Mouse (Mus musculus): ENCODE results near the gene Serpinf1. TPM values are rescaled to one million over a fixed set of nuclear protein-coding genes. Genes with fewer than 3 reads are reported as not detected.

The Serpinf1 gene
- polyA plus RNA-seq, 1 experiment from 2014 or later = 57.0 TPM

DNA sequence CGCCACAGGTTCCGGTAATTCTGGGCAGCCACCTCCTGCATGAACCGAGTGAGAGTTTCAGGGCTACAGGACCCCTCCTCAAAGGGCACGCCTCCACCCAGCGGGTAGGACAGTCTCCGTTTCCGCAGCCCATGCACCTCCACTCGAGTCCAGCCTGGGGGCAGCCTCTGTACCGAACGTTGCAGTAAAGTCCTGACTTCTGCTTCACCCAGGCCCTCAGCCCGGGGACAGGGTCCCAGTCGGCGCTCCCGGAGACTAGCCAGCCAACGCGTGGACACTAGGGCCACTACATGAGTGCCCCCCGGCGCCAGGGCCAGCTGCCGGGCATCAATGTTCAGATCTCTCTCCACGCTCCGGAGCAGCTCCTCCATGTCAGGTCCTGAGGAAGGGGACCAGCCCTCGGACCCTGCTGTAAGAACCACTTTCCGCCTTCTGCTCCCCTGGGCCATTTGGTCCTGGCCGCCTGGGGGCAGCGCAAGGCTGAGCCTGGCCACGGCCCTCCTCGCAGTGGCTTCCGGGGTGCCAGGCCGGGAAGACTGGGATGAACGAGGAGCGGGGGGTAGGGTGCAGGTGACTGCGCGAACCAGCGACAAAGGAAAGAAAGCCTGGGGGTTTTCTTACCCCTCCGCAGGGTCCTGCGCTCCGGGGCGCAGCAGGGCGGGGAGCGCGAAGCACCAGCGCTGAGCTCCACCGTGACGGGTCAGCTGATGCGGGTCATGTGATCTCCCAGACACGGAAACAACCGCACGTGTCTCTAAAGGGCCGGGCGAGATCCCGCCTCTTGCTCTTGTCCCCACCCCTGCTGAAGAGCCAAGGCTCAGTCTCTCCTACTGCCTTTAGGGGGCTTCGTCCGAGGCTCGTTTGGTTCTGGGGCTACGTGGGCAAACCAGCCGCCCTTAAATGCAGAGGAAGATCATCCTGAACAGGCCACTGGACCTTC, 31.8 kb upstream of the Serpinf1 start, which contains the start of gene Wdr81:
Wdr81 (minus strand) TSS at position 727 of the 940 bp plus-strand sequence.
- H3K4me3 ChIP-seq = peak within 1 kb of the TSS; percentile 63
- peak within 1 kb of the TSS; percentile 97 for H3K4me2 ChIP-seq
- peak; percentile 92 for ATAC-seq (ENCODE audit: borderline replicate concordance, extremely low read depth, low FRiP score, low TSS enrichment)
- peak within 1 kb of the TSS; percentile 62 for H3K9ac ChIP-seq
- H3K27ac ChIP-seq = peak within 1 kb of the TSS; percentile 68
- peaks cover 29% of the 10 kb centered on the region for H3K4me1 ChIP-seq
- H3K36me3 ChIP-seq = no peaks in the 10 kb centered on the region; the same call in 1 of the 2 replicates
- 2% methylated on average over 56 of the region's 56 CpGs for WGBS
- no peaks in the 10 kb centered on the region for H3K27me3 ChIP-seq
- H3K9me3 ChIP-seq = no peaks in the 10 kb centered on the region

DNA sequence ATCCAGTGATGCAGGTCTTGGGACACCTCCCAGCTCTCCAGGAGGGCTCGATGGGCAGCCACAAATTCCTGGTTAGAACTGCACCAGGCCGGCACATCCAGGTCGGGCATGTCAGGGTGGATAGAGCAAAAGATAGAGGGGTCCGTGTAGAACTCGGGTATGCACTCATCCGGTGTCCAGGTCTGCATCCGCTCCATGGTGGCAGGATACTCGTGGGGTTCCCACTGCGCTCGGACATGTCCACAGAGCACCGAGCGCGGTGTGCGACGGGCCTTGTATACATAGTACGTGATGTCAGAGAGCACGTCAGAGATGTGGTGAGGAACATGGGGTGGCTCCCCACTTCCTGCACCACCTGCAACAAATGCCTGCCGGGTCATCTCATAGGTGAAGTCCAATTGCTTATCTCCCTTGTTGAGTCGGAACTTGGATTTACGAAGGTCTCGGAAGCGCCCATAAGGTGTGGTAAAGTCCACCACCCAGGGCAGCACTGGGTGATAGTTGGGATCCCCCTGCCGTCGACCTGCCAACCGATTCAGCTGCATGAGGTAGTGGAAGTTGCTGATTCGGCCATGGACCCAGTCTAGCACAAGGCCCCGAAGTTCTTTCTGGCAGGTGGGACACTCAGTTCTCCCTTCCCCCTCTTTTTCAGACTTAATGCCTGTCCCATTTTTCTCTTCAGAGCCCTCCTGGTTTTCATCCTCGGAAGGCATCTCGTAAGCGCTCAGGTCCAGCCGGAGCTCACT, 30.5 kb upstream of the Serpinf1 start:
- peak overlapping the region; percentile 97 for H3K4me2 ChIP-seq
- 91% methylated on average over 31 of the region's 31 CpGs for WGBS
- H3K27ac ChIP-seq = no peak overlapping the region

DNA sequence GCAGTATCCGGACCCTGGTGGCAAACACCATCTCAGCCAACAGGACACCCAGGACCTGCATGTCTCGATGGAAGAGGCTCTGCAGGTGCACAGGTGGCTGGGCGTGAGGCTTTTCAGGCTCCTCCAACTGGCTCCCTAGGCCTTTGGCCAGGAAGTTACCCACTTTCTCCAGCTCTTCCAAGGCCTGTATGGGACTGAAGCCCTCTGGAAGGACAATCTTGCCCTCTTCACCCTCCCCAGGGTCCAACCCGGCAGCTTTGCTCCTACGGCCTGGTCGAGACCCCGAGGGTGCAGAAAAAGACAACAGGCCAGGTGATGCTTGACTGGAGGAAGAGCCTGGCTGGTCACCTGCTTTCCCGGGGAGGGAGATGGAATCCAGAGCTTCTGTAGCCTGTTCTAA, 29.6 kb upstream of the Serpinf1 start:
- Histone ChIP-seq H3K4me3 (no peak overlapping the region), H3K4me1 (peaks cover 27% of the 10 kb centered on the region), H3K4me2 (no peak overlapping the region), H3K27me3 (no peaks in the 10 kb centered on the region), H3K27ac (no peak overlapping the region), H3K9me3 (no peaks in the 10 kb centered on the region), H3K36me3 (peaks cover 9% of the 10 kb centered on the region), H3K9ac (no peak overlapping the region)
- no peak for ATAC-seq (ENCODE audit: borderline replicate concordance, extremely low read depth, low FRiP score, low TSS enrichment)
- 90% methylated on average over 8 of the region's 8 CpGs for WGBS

More for the DNA sequence above, 30.5 kb upstream of the Serpinf1 start:
- ATAC-seq (ENCODE audit: borderline replicate concordance, extremely low read depth, low FRiP score, low TSS enrichment) = no peak
- H3K4me3 ChIP-seq = peak overlapping the region; percentile 63; the same call in 1 of the 2 replicates
- peaks cover 3% of the 10 kb centered on the region for H3K36me3 ChIP-seq
- no peaks in the 10 kb centered on the region for H3K9me3 ChIP-seq
- no peak overlapping the region; the same call in 1 of the 2 replicates for H3K9ac ChIP-seq
- H3K4me1 ChIP-seq = peaks cover 27% of the 10 kb centered on the region
- no peaks in the 10 kb centered on the region for H3K27me3 ChIP-seq

DNA sequence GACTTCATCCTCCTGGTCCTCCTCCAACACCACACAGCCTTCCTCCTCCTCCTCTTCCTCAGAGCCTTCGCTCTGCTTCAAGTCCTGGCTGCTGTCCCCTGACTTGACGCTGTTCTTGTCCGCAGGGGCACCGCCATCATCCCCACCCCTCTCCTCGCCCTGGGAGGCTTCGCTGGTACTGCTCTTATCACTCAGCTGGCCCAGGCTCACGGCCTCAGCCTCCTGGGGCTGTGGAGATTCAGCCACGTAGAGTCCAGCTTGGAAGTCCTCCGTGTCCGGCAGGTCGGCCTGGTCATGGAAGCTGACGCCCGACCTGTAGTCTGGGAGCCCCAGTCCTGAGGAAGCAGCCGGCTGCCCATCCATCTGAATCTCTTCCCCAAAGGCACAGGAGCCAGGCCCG, 28.4 kb upstream of the Serpinf1 start:
- Histone ChIP-seq H3K4me3 (no peak overlapping the region), H3K36me3 (peaks cover 9% of the 10 kb centered on the region), H3K27ac (no peak overlapping the region), H3K9me3 (no peaks in the 10 kb centered on the region), H3K4me1 (peaks cover 27% of the 10 kb centered on the region), H3K27me3 (no peaks in the 10 kb centered on the region), H3K9ac (no peak overlapping the region), H3K4me2 (no peak overlapping the region)
- WGBS = 85% methylated on average over 15 of the region's 15 CpGs
- no peak for ATAC-seq (ENCODE audit: borderline replicate concordance, extremely low read depth, low FRiP score, low TSS enrichment)

DNA sequence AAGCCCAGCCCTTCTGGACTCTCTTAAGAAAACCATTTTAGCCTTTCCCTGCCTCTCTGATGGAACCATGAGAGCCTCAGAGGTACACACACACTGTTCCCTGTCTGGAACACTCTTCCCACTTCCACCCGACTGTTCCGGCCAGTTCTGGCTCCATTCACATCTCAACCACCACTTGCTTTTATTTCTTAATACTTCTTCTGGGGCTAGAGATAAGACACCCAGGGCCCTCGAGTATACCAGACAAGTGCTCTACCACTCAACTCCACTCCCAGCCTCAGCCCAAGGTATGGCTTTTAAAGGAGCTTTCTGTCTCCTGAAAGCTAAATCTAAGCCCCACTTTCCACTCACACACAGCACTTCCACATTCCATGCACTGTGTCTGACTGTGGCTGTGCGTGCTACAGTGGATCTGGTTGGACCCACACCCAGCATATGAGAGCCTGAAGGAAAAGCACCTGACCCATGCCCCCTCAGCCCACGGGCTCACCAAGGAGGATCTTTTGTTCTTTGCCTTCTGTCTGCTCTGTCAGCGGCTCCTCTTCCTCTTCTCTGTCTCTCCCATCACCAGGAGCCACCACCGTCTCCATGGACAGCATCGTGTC, 27.9 kb upstream of the Serpinf1 start:
- H3K4me3 ChIP-seq = no peak overlapping the region
- H3K27me3 ChIP-seq = no peaks in the 10 kb centered on the region
- peaks cover 27% of the 10 kb centered on the region for H3K4me1 ChIP-seq
- 65% methylated on average over 8 of the region's 8 CpGs for WGBS
- ATAC-seq (ENCODE audit: borderline replicate concordance, extremely low read depth, low FRiP score, low TSS enrichment) = no peak
- no peak overlapping the region for H3K4me2 ChIP-seq
- peaks cover 9% of the 10 kb centered on the region for H3K36me3 ChIP-seq
- no peak overlapping the region for H3K9ac ChIP-seq
- H3K9me3 ChIP-seq = no peaks in the 10 kb centered on the region
- peak overlapping the region; percentile 11; the same call in 1 of the 2 replicates for H3K27ac ChIP-seq

DNA sequence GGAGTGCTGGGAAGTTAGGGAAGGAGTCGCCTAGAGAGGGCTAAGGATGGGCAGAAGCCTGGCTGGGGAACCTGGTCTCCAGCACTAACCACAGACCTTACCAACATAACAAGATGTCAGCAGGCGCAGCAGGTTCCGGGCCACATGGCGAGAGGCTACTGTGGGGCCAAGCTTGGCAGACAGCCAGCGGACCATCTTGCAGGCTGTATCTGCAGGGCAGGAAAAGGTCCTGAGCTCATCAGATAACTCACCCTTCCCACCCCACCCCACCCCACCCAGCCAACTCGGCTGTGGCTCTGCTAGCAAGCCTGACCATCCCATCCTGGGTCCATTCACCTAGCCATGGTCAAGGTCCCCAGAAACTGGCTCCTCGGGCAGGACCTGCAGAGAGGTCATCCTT, 27.2 kb upstream of the Serpinf1 start:
- H3K4me2 ChIP-seq = no peak overlapping the region
- peaks cover 20% of the 10 kb centered on the region for H3K4me1 ChIP-seq
- no peak overlapping the region for H3K9ac ChIP-seq
- peaks cover 9% of the 10 kb centered on the region for H3K36me3 ChIP-seq
- ATAC-seq (ENCODE audit: borderline replicate concordance, extremely low read depth, low FRiP score, low TSS enrichment) = no peak
- WGBS = 61% methylated on average over 7 of the region's 7 CpGs
- no peak overlapping the region for H3K27ac ChIP-seq
- no peaks in the 10 kb centered on the region for H3K27me3 ChIP-seq
- H3K9me3 ChIP-seq = no peaks in the 10 kb centered on the region
- no peak overlapping the region for H3K4me3 ChIP-seq

DNA sequence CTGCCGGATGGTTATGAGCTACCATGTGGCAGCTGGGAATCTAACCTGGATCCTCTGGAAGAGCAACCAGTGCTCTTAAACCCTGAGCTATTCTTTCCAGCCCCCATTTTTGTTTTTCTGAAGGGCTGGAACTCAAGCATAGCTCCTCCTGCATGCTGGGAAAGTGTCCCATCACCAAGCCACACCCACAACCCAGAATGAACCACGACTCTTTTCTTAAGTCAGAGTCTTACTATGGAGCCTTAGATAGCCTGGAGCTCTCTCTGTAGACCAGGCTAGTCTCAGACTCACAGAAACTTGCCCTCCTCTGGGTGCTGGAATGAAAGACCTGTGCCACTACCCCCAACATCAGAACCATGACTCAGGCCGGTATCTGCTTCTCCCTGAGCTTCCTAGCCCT, 26.1 kb upstream of the Serpinf1 start:
- H3K4me3 ChIP-seq = no peak overlapping the region
- no peak for ATAC-seq (ENCODE audit: borderline replicate concordance, extremely low read depth, low FRiP score, low TSS enrichment)
- no peak overlapping the region for H3K4me2 ChIP-seq
- H3K4me1 ChIP-seq = peaks cover 12% of the 10 kb centered on the region
- H3K36me3 ChIP-seq = peaks cover 9% of the 10 kb centered on the region
- no peak overlapping the region for H3K9ac ChIP-seq
- 73% methylated on average over 3 of the region's 3 CpGs for WGBS
- H3K27ac ChIP-seq = no peak overlapping the region
- H3K27me3 ChIP-seq = no peaks in the 10 kb centered on the region
- H3K9me3 ChIP-seq = no peaks in the 10 kb centered on the region

DNA sequence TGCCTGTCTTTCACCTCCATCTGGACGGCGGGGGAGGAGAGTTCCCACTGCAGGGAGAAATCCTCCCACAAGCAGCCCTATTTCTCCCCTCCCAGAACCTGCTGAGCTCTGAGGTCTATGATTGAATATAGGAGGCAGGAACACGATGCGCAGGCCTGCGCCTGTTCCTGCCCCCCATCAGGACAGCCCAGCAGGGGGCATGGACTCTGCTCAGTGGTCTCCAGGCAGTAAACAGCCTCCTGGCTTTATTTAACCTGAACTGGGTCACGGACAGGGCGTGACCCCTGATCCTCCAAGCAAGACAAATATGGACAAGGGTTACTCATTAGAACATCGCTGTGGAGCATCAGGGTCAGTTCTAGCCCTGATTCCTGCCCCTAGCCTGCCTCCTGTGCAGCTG, 21.2 kb upstream of the Serpinf1 start:
- Histone ChIP-seq H3K4me3 (no peak overlapping the region), H3K9me3 (no peaks in the 10 kb centered on the region), H3K9ac (no peak overlapping the region), H3K36me3 (peaks cover 9% of the 10 kb centered on the region), H3K27me3 (no peaks in the 10 kb centered on the region), H3K4me2 (no peak overlapping the region), H3K27ac (no peak overlapping the region), H3K4me1 (no peaks in the 10 kb centered on the region)
- WGBS = 60% methylated on average over 8 of the region's 8 CpGs
- no peak for ATAC-seq (ENCODE audit: borderline replicate concordance, extremely low read depth, low FRiP score, low TSS enrichment)

DNA sequence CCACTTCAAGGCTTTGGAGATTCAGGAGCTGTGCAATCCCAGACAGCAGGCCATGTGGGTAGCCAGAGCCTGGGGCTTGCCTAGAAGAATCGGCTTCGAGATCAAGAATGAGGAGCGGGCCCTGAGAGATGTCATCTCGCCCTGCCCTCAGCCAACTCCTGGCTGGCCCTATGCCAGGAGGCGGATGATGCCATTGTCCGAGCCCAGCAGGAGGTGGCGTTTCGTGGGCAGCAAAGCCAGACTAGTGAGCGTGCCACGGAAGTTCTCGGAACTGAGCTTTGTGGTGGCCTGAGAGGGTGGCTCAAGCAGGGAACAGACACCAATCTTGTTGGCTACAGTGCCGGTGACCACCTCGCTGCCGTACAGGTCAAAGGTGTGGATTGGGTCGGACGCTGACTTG, 19.1 kb upstream of the Serpinf1 start:
- Histone ChIP-seq H3K27ac (no peak overlapping the region), H3K4me2 (no peak overlapping the region), H3K27me3 (no peaks in the 10 kb centered on the region), H3K4me3 (no peak overlapping the region), H3K9ac (no peak overlapping the region), H3K4me1 (no peaks in the 10 kb centered on the region), H3K9me3 (no peaks in the 10 kb centered on the region), H3K36me3 (no peaks in the 10 kb centered on the region)
- no peak for ATAC-seq (ENCODE audit: borderline replicate concordance, extremely low read depth, low FRiP score, low TSS enrichment)
- 89% methylated on average over 16 of the region's 16 CpGs for WGBS

DNA sequence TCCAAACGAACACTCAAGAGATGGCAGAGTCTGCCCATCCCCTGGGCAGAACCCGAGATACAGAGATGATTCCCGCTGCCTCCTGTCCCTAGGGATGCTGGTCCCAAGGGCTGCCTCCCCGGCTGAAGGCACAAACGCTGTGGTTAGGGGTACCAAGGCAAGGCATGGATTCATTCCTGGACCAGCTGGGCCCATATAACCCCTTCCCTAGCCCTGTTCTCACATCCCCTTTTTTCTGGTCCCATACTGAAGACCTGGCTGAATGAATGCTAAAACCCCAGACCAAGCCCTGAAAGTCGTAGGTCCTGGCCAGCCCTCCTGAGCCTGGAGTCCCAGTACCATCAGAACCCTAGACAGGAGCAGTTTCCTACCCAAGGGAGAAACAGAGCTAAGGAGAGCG, 18.5 kb upstream of the Serpinf1 start:
- Histone ChIP-seq H3K4me1 (no peaks in the 10 kb centered on the region), H3K9me3 (no peaks in the 10 kb centered on the region), H3K36me3 (no peaks in the 10 kb centered on the region), H3K27ac (no peak overlapping the region), H3K4me3 (no peak overlapping the region), H3K4me2 (no peak overlapping the region), H3K9ac (no peak overlapping the region), H3K27me3 (no peaks in the 10 kb centered on the region)
- WGBS = 71% methylated on average over 7 of the region's 7 CpGs
- no peak for ATAC-seq (ENCODE audit: borderline replicate concordance, extremely low read depth, low FRiP score, low TSS enrichment)

DNA sequence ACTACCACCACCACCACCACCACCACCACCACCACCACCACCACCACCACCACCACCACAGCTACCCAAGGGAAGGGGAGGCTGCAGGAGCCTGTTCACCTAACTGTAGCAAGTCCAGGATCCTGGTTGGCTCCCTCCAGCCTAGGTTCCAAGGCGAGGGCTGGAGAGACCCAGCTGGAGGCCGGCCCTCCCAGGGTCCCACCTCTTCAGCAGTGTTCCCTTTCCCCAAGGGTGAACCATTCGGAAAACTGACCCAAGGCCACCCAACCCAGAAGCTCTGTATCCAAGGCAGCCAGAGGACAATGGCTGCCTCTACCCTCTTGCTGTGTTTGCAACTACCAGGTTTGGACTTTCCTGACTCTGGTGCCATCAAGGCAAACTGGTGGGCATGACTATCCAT, 17.4 kb upstream of the Serpinf1 start:
- no peak for ATAC-seq (ENCODE audit: borderline replicate concordance, extremely low read depth, low FRiP score, low TSS enrichment)
- no peak overlapping the region for H3K4me3 ChIP-seq
- H3K4me2 ChIP-seq = no peak overlapping the region
- no peaks in the 10 kb centered on the region for H3K9me3 ChIP-seq
- no peaks in the 10 kb centered on the region for H3K4me1 ChIP-seq
- no peaks in the 10 kb centered on the region for H3K27me3 ChIP-seq
- WGBS = 88% methylated on average over 3 of the region's 3 CpGs
- no peak overlapping the region for H3K9ac ChIP-seq
- H3K36me3 ChIP-seq = no peaks in the 10 kb centered on the region
- no peak overlapping the region for H3K27ac ChIP-seq
